Mouse (Mus musculus) embryonic facial prominence, embryonic 11.5 days (tissue): ENCODE measurements around the gene Ppp1r3e. TPM values are rescaled to one million over a fixed set of nuclear protein-coding genes. Genes with fewer than 3 reads are reported as not detected.
A peak's percentile ranks its signal among the peaks of the same experiment; 100 is the strongest.

Experiments
- ATAC-seq: fragments of 200-750 bp; cut with Nextera tagmentation; replicated peaks from 2 replicates; pipeline ENCODE4 v1.8.0; 2017; ENCODE audit warnings: low read depth; ENCODE audit not compliant: insufficient number of reproducible peaks, low FRiP score, low TSS enrichment
- DNase-seq: peaks from one replicate; pipeline ENCODE4 v3.0.0-alpha.2; 2015; ENCODE audit warnings: low spot score
- H3K27ac ChIP-seq: fragments of 300-500 bp; sonication (generic); replicated peaks from 2 replicates; pipeline ENCODE4 v1.5.1; 2014; ENCODE audit warnings: mild to moderate bottlenecking, low read depth, low read length, control low read depth
- H3K27me3 ChIP-seq: fragments of 300-500 bp; sonication (generic); 2 replicates; pipeline ENCODE4 v1.6.1; 2014; ENCODE audit warnings: mild to moderate bottlenecking, low read length, moderate library complexity, mixed read lengths; ENCODE audit not compliant: control insufficient read depth, insufficient read depth
- H3K36me3 ChIP-seq: fragments of 300-500 bp; sonication (generic); replicated peaks from 2 replicates; pipeline ENCODE4 v1.6.1; 2014; ENCODE audit warnings: low read depth, mild to moderate bottlenecking, low read length, moderate library complexity, mixed read lengths; ENCODE audit not compliant: control insufficient read depth, insufficient read depth
- H3K4me1 ChIP-seq: fragments of 300-500 bp; sonication (generic); 2 replicates; pipeline ENCODE4 v1.6.1; 2014; ENCODE audit warnings: low read length, mixed read lengths; ENCODE audit not compliant: control insufficient read depth, insufficient read depth
- H3K4me2 ChIP-seq: fragments of 300-500 bp; sonication (generic); 2 replicates; pipeline ENCODE4 v1.6.1; 2014; ENCODE audit warnings: low read depth, mild to moderate bottlenecking, control low read depth, low read length, moderate library complexity
- H3K4me3 ChIP-seq: fragments of 300-500 bp; sonication (generic); 2 replicates; pipeline ENCODE4 v1.5.1; 2014; ENCODE audit warnings: low read depth, low read length, control low read depth
- H3K9ac ChIP-seq: fragments of 300-500 bp; sonication (generic); replicated peaks from 2 replicates; pipeline ENCODE4 v1.6.1; 2014; ENCODE audit warnings: mild to moderate bottlenecking, control low read depth, low read length
- H3K9me3 ChIP-seq: fragments of 300-500 bp; sonication (generic); replicated peaks from 2 replicates; pipeline ENCODE4 v1.6.1; 2016; ENCODE audit warnings: mild to moderate bottlenecking, low read length, inconsistent platforms, mixed read lengths; ENCODE audit not compliant: control insufficient read depth
- WGBS: fragments of 180-500 bp; shearing (Covaris S2); extraction: QIAGEN DNeasy Blood & Tissue Kit; methylation state at CpG from one replicate; pipeline ENCODE4 v1.1.7; 2014; 5-methylcytosine and 5-hydroxymethylcytosine counted together
- polyA plus RNA-seq: library from polyadenylated mRNA; unstranded; fragments of >200 nt; fragmentation: Nextera tagmentation; extraction: Ambion mirVana; gene quantifications from 2 replicates; pipeline ENCODE4 v1.2.1, GENCODE M21; 2014

Gene Ppp1r3e
- polyA plus RNA-seq, 1 experiment from 2014 or later, result 0.34 TPM

GRCm38 (mm10) chr14:54893651-54894181 is 16.4 kb upstream of the Ppp1r3e start:
- Histone ChIP-seq H3K9ac (peak overlapping the region; percentile 100), H3K4me2 (peak overlapping the region; percentile 39), H3K36me3 (peaks cover 6% of the 10 kb centered on the region), H3K27ac (peak overlapping the region; percentile 96), H3K9me3 (no peaks in the 10 kb centered on the region), H3K27me3 (no peaks in the 10 kb centered on the region), H3K4me1 (no peaks in the 10 kb centered on the region), H3K4me3 (peak overlapping the region; percentile 97)
- ATAC-seq (peak; percentile 99), DNase-seq (peak; percentile 99)
- WGBS, result under 1% methylated on average over 32 of the region's 38 CpGs

- Histone ChIP-seq H3K4me3 (peak within 1 kb of the TSS; percentile 36), H3K27me3 (no peaks in the 10 kb centered on the region), H3K4me2 (peak within 1 kb of the TSS; percentile 39), H3K27ac (peak within 1 kb of the TSS; percentile 41; the same call in 1 of the 2 replicates), H3K4me1 (no peaks in the 10 kb centered on the region), H3K9ac (peak within 1 kb of the TSS; percentile 25; the same call in 1 of the 2 replicates), H3K36me3 (peaks cover 5% of the 10 kb centered on the region), H3K9me3 (no peaks in the 10 kb centered on the region)
- ATAC-seq, result no peak
- 92% methylated on average over 3 of the region's 3 CpGs for WGBS
- no peak for DNase-seq
These were observed 14.8 kb upstream of the Ppp1r3e start, which contains the start of gene Pabpn1 for GRCm38 (mm10) chr14:54892200-54892599. Pabpn1 (plus strand) TSS chr14:54892500.

- 93% methylated on average over 11 of the region's 11 CpGs for WGBS
- H3K4me1 ChIP-seq, result no peaks in the 10 kb centered on the region; the same call in 1 of the 2 replicates
- DNase-seq, result no peak
- ATAC-seq, result no peak
- no peak overlapping the region for H3K4me3 ChIP-seq
- no peak overlapping the region for H3K27ac ChIP-seq
- no peak overlapping the region for H3K4me2 ChIP-seq
- H3K27me3 ChIP-seq, result no peaks in the 10 kb centered on the region
- no peaks in the 10 kb centered on the region for H3K36me3 ChIP-seq
- H3K9me3 ChIP-seq, result no peaks in the 10 kb centered on the region
- H3K9ac ChIP-seq, result no peak overlapping the region
These were observed 8.0 kb upstream of the Ppp1r3e start for GRCm38 (mm10) chr14:54885309-54885708.

- H3K27ac ChIP-seq, result peak overlapping the region; percentile 80; the same call in 1 of the 2 replicates
- WGBS, result 27% methylated on average over 21 of the region's 21 CpGs
- DNase-seq (no peak), ATAC-seq (no peak)
- no peaks in the 10 kb centered on the region for H3K9me3 ChIP-seq
- no peaks in the 10 kb centered on the region for H3K36me3 ChIP-seq
- H3K4me2 ChIP-seq, result peak overlapping the region; percentile 76
- H3K4me1 ChIP-seq, result no peaks in the 10 kb centered on the region; the same call in 1 of the 2 replicates
- H3K4me3 ChIP-seq, result peak overlapping the region; percentile 57
- H3K27me3 ChIP-seq, result no peaks in the 10 kb centered on the region
- peak overlapping the region; percentile 67 for H3K9ac ChIP-seq
These were observed 6.8 kb upstream of the Ppp1r3e start for GRCm38 (mm10) chr14:54884022-54884712.

GRCm38 (mm10) chr14:54883154-54884021 is 6.0 kb upstream of the Ppp1r3e start, which contains the start of the genes Bcl2l2 and Gm20521:
Bcl2l2 (plus strand) TSS chr14:54883377.
Gm20521 (plus strand) TSS chr14:54883441.
- peak; percentile 78 for ATAC-seq
- Histone ChIP-seq H3K27ac (peak within 1 kb of the TSS; percentile 80), H3K9me3 (no peaks in the 10 kb centered on the region), H3K4me2 (peak within 1 kb of the TSS; percentile 76), H3K36me3 (no peaks in the 10 kb centered on the region), H3K9ac (peak within 1 kb of the TSS; percentile 67), H3K4me1 (no peaks in the 10 kb centered on the region; the same call in 1 of the 2 replicates), H3K27me3 (no peaks in the 10 kb centered on the region), H3K4me3 (peak within 1 kb of the TSS; percentile 57)
- DNase-seq, result peak; percentile 90
- WGBS, result 0% methylated on average over 27 of the region's 27 CpGs

GRCm38 (mm10) chr14:54876539-54877047 is 757 bp downstream of the Ppp1r3e start:
- peaks cover 8% of the 10 kb centered on the region for H3K27me3 ChIP-seq
- H3K9ac ChIP-seq, result peak overlapping the region; percentile 78
- H3K4me3 ChIP-seq, result peak overlapping the region; percentile 68
- H3K9me3 ChIP-seq, result no peaks in the 10 kb centered on the region
- H3K27ac ChIP-seq, result 0 out of 2 replicates have a peak overlapping the region, but pooled peaks have one; percentile 16
- ATAC-seq, result peak; percentile 76
- H3K36me3 ChIP-seq, result no peaks in the 10 kb centered on the region
- peak; percentile 90 for DNase-seq
- WGBS, result under 1% methylated on average over 65 of the region's 72 CpGs
- peak overlapping the region; percentile 100 for H3K4me2 ChIP-seq
- peaks cover 4% of the 10 kb centered on the region; the same call in 1 of the 2 replicates for H3K4me1 ChIP-seq

- H3K4me2 ChIP-seq, result peak overlapping the region; percentile 100
- H3K4me1 ChIP-seq, result peaks cover 4% of the 10 kb centered on the region; the same call in 1 of the 2 replicates
- H3K9ac ChIP-seq, result peak overlapping the region; percentile 78
- H3K36me3 ChIP-seq, result no peaks in the 10 kb centered on the region
- ATAC-seq, result peak; percentile 55
- peaks cover 8% of the 10 kb centered on the region for H3K27me3 ChIP-seq
- 0 out of 2 replicates have a peak overlapping the region, but pooled peaks have one; percentile 16 for H3K27ac ChIP-seq
- DNase-seq, result peak; percentile 64
- 2% methylated on average over 36 of the region's 36 CpGs for WGBS
- peak overlapping the region; percentile 68 for H3K4me3 ChIP-seq
- no peaks in the 10 kb centered on the region for H3K9me3 ChIP-seq
These were observed 1.4 kb downstream of the Ppp1r3e start for GRCm38 (mm10) chr14:54875844-54876538.
